Comparison of ENCODE assay signal across 25 mouse cellular contexts in genomic region chr16:35046081-35046775, GRCm38 (mm10). TPM values are rescaled to one million over a fixed set of nuclear protein-coding genes. Genes with fewer than 3 reads are reported as not detected.
DNase-seq lines count a peak whose midpoint lies in the region; ATAC-seq and TF ChIP-seq lines count a peak whose summit lies in the region.
"Had no signal": no experiment of that assay in that cellular context is flagged by ENCODE, and none has a peak within 500 bp of the region (broad histone marks: within the 10 kb centered on the region; RNA-seq: fewer than 3 reads in every experiment).

No protein-coding gene starts in this region.

- H3K27me3 ChIP-seq in liver, embryonic 13.5 days: no peaks in the 10 kb centered on the region
- H3K27me3 ChIP-seq in liver, embryonic 16.5 days (ENCODE audit: control insufficient read depth, insufficient read depth, low read depth, low read length): no peaks in the 10 kb centered on the region
- H3K27me3 ChIP-seq in cerebellum, adult 2 months (ENCODE audit: control insufficient read depth, insufficient read depth, low read length): no peaks in the 10 kb centered on the region
- H3K27me3 ChIP-seq: embryonic facial prominence, embryonic 13.5 days; forebrain, embryonic 15.5 days; hindbrain, embryonic 13.5 days had no signal

- intact Hi-C loops in gastrocnemius, adult 2 months (cut with DNase I): no loop called here

- no peak overlapping the region for H3K4me2 ChIP-seq in liver, embryonic 13.5 days
- H3K4me2 ChIP-seq in liver, embryonic 16.5 days (ENCODE audit: low read depth, low read length): no peak overlapping the region
- H3K4me2 ChIP-seq: embryonic facial prominence, embryonic 13.5 days; forebrain, embryonic 12.5 days; forebrain, embryonic 15.5 days; heart, embryonic 11.5 days; hindbrain, embryonic 13.5 days had no signal

- no peak overlapping the region for H3K9ac ChIP-seq in liver, embryonic 13.5 days
- no peak overlapping the region for H3K9ac ChIP-seq in liver, embryonic 16.5 days (ENCODE audit: low read depth, low read length)
- H3K9ac ChIP-seq: embryonic facial prominence, embryonic 13.5 days; forebrain, embryonic 12.5 days; forebrain, embryonic 15.5 days; hindbrain, embryonic 13.5 days had no signal

- H3K4me1 ChIP-seq in liver, embryonic 13.5 days (replicated peaks): peaks cover 23% of the 10 kb centered on the region
- H3K4me1 ChIP-seq in liver, embryonic 16.5 days (ENCODE audit: control insufficient read depth, low read depth, low read length): peaks cover 18% of the 10 kb centered on the region
- H3K4me1 ChIP-seq in cerebellum, adult 2 months (ENCODE audit: control insufficient read depth, insufficient read depth, low read length): peaks cover 4% of the 10 kb centered on the region
- H3K4me1 ChIP-seq: embryonic facial prominence, embryonic 13.5 days had no signal

- no peak for DNase-seq in liver, embryonic 13.5 days
- DNase-seq in liver: no peak
- DNase-seq in urinary bladder, postnatal 14 days (ENCODE audit: low spot score): peak; percentile 52
- no peak for DNase-seq in urinary bladder, postnatal 4 days (ENCODE audit: low spot score in 2 of 2)
- no peak for DNase-seq in cerebellum, adult 2 months
- no peak for DNase-seq in gastrocnemius, adult 2 months
- DNase-seq: adrenal gland, adult 2 months; adrenal gland, postnatal 14 days; cerebellum, adult 18-20 months; cerebellum, adult 9-11 months; cerebellum, postnatal 25 days; embryo, embryonic 11 days; gastrocnemius, postnatal 10 days; heart, adult 11 months had no signal

- no peak overlapping the region for H3K27ac ChIP-seq in liver, embryonic 13.5 days
- peak overlapping the region; percentile 72 for H3K27ac ChIP-seq in liver, embryonic 16.5 days (ENCODE audit: low read length)
- H3K27ac ChIP-seq in cerebellum, adult 2 months (ENCODE audit: insufficient read depth, low read length): no peak overlapping the region
- H3K27ac ChIP-seq in gastrocnemius, adult 2 months: no peak overlapping the region
- H3K27ac ChIP-seq: embryonic facial prominence, embryonic 10.5 days; embryonic facial prominence, embryonic 13.5 days; forebrain, embryonic 12.5 days; forebrain, embryonic 15.5 days; hindbrain, embryonic 10.5 days; hindbrain, embryonic 13.5 days had no signal

- H3K4me3 ChIP-seq in liver, embryonic 13.5 days (replicated peaks): no peak overlapping the region
- H3K4me3 ChIP-seq in liver, embryonic 16.5 days (ENCODE audit: low read depth, low read length): no peak overlapping the region
- no peak overlapping the region for H3K4me3 ChIP-seq in cerebellum, adult 2 months (replicated peaks; ENCODE audit: insufficient read depth, low read depth, low read length)
- no peak overlapping the region for H3K4me3 ChIP-seq in gastrocnemius, adult 2 months
- H3K4me3 ChIP-seq: embryonic facial prominence, embryonic 10.5 days; embryonic facial prominence, embryonic 13.5 days; erythroblast, embryonic 14.5 days; forebrain, embryonic 12.5 days; forebrain, embryonic 15.5 days; hindbrain, embryonic 10.5 days; hindbrain, embryonic 13.5 days had no signal

- 0 out of 2 replicates have a peak, but pooled peaks have one; percentile 41 for ATAC-seq in liver, embryonic 13.5 days (ENCODE audit: low read depth)
- peak; percentile 73; the same call in 1 of the 2 replicates for ATAC-seq in liver, embryonic 16.5 days (ENCODE audit: low read depth)
- ATAC-seq: CD4-positive, CD25-positive, alpha-beta regulatory T cell, adult 4 months; forebrain, embryonic 15.5 days; hindbrain, embryonic 16.5 days had no signal

- H3K36me3 ChIP-seq in liver, embryonic 13.5 days: peaks cover 31% of the 10 kb centered on the region
- H3K36me3 ChIP-seq in liver, embryonic 16.5 days (ENCODE audit: control insufficient read depth, insufficient read depth): 0 out of 2 replicates have a peak, but pooled peaks cover 2% of the 10 kb centered on the region

- 64% methylated on average over 6 of the region's 6 CpGs for WGBS in liver, embryonic 13.5 days (ENCODE audit: insufficient replicate concordance)
- WGBS in liver, embryonic 16.5 days (ENCODE audit: insufficient replicate concordance): 55% methylated on average over 6 of the region's 6 CpGs
- WGBS in cerebellum, adult 2 months: 79% methylated on average over 6 of the region's 6 CpGs

- H3K9me3 ChIP-seq in liver, embryonic 13.5 days (replicated peaks): no peaks in the 10 kb centered on the region
- H3K9me3 ChIP-seq in liver, embryonic 16.5 days (replicated peaks; ENCODE audit: control insufficient read depth, low read length): no peaks in the 10 kb centered on the region
- H3K9me3 ChIP-seq: embryonic facial prominence, embryonic 10.5 days; embryonic facial prominence, embryonic 13.5 days; forebrain, embryonic 12.5 days; forebrain, embryonic 15.5 days; hindbrain, embryonic 10.5 days; hindbrain, embryonic 13.5 days had no signal

- TF ChIP-seq CTCF in cerebellum, adult 2 months (IDR thresholded peaks at IDR 0.05; ENCODE audit: borderline replicate concordance, insufficient read depth, low read depth, low read length): no peak
- TF ChIP-seq CTCF in gastrocnemius, adult 2 months (IDR thresholded peaks at IDR 0.05): no peak

- TF ChIP-seq POLR2A in cerebellum, adult 2 months (IDR thresholded peaks at IDR 0.05; ENCODE audit: borderline replicate concordance, insufficient read depth, low read length): no peak

RNA-seq across cellular contexts. Expression of gene Hacd2, which starts 24.0 kb away (rescaled TPM):
- 82.4 and 84.9 TPM in 2 replicates for polyA plus RNA-seq in liver, embryonic 13.5 days (2015; fragmentation: Nextera tagmentation; extraction: Ambion mirVana)
- polyA plus RNA-seq in liver, embryonic 16.5 days (2015; fragmentation: Nextera tagmentation; extraction: Ambion mirVana): 103 and 109 TPM in 2 replicates
- 33.1 and 37.8 TPM in 2 replicates for polyA plus RNA-seq in cerebellum, adult 2 months (2012; rRNA removed)
- total RNA-seq in gastrocnemius, adult 2 months (2021): 1 to 10 TPM; 1.8 TPM
